Mouse (Mus musculus): ENCODE measurements around the gene Hoxa13. TPM values are rescaled to one million over a fixed set of nuclear protein-coding genes. Genes with fewer than 3 reads are reported as not detected.

The Hoxa13 gene
- total and polyA plus RNA-seq, 3 experiments, result not detected

GRCm38 (mm10) chr6:52231885-52232567 lies 28.7 kb downstream of the Hoxa13 start:
- H3K36me3 ChIP-seq (ENCODE audit: control insufficient read depth in 1 of 2, insufficient read depth in 2 of 2, low read length in 2 of 2), result no peaks in the 10 kb centered on the region
- no peak overlapping the region for H3K27ac ChIP-seq (ENCODE audit: control insufficient read depth, low read depth, low read length)
- H3K9ac ChIP-seq (ENCODE audit: control insufficient read depth, low read depth, low read length, poor library complexity, severe bottlenecking), result no peak overlapping the region
- H3K4me3 ChIP-seq (ENCODE audit: control insufficient read depth in 1 of 2, insufficient read depth in 1 of 2, low read depth in 2 of 2, low read length in 2 of 2), result no peak overlapping the region
- no peaks in the 10 kb centered on the region for H3K27me3 ChIP-seq (ENCODE audit: control insufficient read depth in 1 of 2, insufficient read depth in 2 of 2, low read length in 2 of 2)
- no peaks in the 10 kb centered on the region for H3K79me2 ChIP-seq (ENCODE audit: control insufficient read depth, insufficient read depth, low read length, poor library complexity)
- no peak for TF ChIP-seq NRF1 (IDR thresholded peaks at IDR 0.05; ENCODE audit: insufficient read depth, low read depth, low read length, poor library complexity, severe bottlenecking)
- no peak for TF ChIP-seq UBTF (IDR thresholded peaks at IDR 0.05; ENCODE audit: borderline replicate concordance, insufficient read depth, low read depth, low read length)
- TF ChIP-seq SIN3A (IDR thresholded peaks at IDR 0.05; ENCODE audit: low read length), result no peak
- no peak for TF ChIP-seq MXI1 (IDR thresholded peaks at IDR 0.05; ENCODE audit: low read depth, low read length)
- TF ChIP-seq ZC3H11A (IDR thresholded peaks at IDR 0.05; ENCODE audit: low read depth, low read length), result no peak
- no peak for TF ChIP-seq MEF2A (IDR thresholded peaks at IDR 0.05; ENCODE audit: extremely low read depth, insufficient replicate concordance, low read depth, low read length, poor library complexity, severe bottlenecking)
- TF ChIP-seq MYB (IDR thresholded peaks at IDR 0.05; ENCODE audit: low read depth, low read length), result no peak
- TF ChIP-seq CHD1 (IDR thresholded peaks at IDR 0.05; ENCODE audit: low read depth, low read length), result no peak
- H3K9me3 ChIP-seq (replicated peaks; ENCODE audit: insufficient read depth, low read length), result no peaks in the 10 kb centered on the region
- no peak for DNase-seq (ENCODE audit: low read depth, low spot score)
- H3K4me1 ChIP-seq (ENCODE audit: control insufficient read depth in 1 of 2, insufficient read depth in 2 of 2, low read length in 2 of 2), result no peaks in the 10 kb centered on the region

- Histone ChIP-seq H3K9me3 (replicated peaks; ENCODE audit: insufficient read depth, low read length) (no peaks in the 10 kb centered on the region), H3K27me3 (ENCODE audit: control insufficient read depth in 1 of 2, insufficient read depth in 2 of 2, low read length in 2 of 2) (no peaks in the 10 kb centered on the region)
Measured at GRCm38 (mm10) chr6:52230516-52231165, 30.0 kb downstream of the Hoxa13 start, which contains the start of gene Hoxa9. TSS of gene Hoxa9 (minus strand) at chr6:52231089.

More at GRCm38 (mm10) chr6:52230516-52231165, 30.0 kb downstream of the Hoxa13 start, which contains the start of gene Hoxa9:
- Histone ChIP-seq H3K9ac (ENCODE audit: control insufficient read depth, low read depth, low read length, poor library complexity, severe bottlenecking) (no peak within 1 kb of the TSS), H3K4me3 (ENCODE audit: control insufficient read depth in 1 of 2, insufficient read depth in 1 of 2, low read depth in 2 of 2, low read length in 2 of 2) (no peak within 1 kb of the TSS), H3K4me1 (ENCODE audit: control insufficient read depth in 1 of 2, insufficient read depth in 2 of 2, low read length in 2 of 2) (no peaks in the 10 kb centered on the region), H3K27ac (ENCODE audit: control insufficient read depth, low read depth, low read length) (no peak within 1 kb of the TSS), H3K79me2 (ENCODE audit: control insufficient read depth, insufficient read depth, low read length, poor library complexity) (no peaks in the 10 kb centered on the region), H3K36me3 (ENCODE audit: control insufficient read depth in 1 of 2, insufficient read depth in 2 of 2, low read length in 2 of 2) (no peaks in the 10 kb centered on the region)
- DNase-seq (ENCODE audit: low read depth, low spot score), result no peak
- no peak for TF ChIP-seq CTCF (IDR thresholded peaks at IDR 0.05 in 2 of 3, conservative IDR thresholded peaks at IDR 0.05 in 1 of 3; ENCODE audit: control insufficient read depth in 1 of 3, insufficient read depth in 1 of 3, low read depth in 2 of 3, low read length in 3 of 3, poor library complexity in 1 of 3, severe bottlenecking in 1 of 3)
- no peak for TF ChIP-seq ZMIZ1 (IDR thresholded peaks at IDR 0.05; ENCODE audit: low read depth, low read length)
- TF ChIP-seq MAX (IDR thresholded peaks at IDR 0.05; ENCODE audit: low read length), result no peak
- no peak for TF ChIP-seq MYC (IDR thresholded peaks at IDR 0.05; ENCODE audit: low read depth, low read length)
- TF ChIP-seq EP300 (IDR thresholded peaks at IDR 0.05; ENCODE audit: low read depth in 1 of 2, low read length in 2 of 2), result no peak
- TF ChIP-seq CHD1 (IDR thresholded peaks at IDR 0.05; ENCODE audit: low read depth, low read length), result no peak
- no peak for TF ChIP-seq E2F4 (IDR thresholded peaks at IDR 0.05; ENCODE audit: borderline replicate concordance, low read depth, low read length)
- TF ChIP-seq KAT2A (conservative IDR thresholded peaks at IDR 0.05; ENCODE audit: low read depth, low read length), result no peak
- TF ChIP-seq NRF1 (IDR thresholded peaks at IDR 0.05; ENCODE audit: insufficient read depth, low read depth, low read length, poor library complexity, severe bottlenecking), result no peak
- TF ChIP-seq TCF12 (IDR thresholded peaks at IDR 0.05; ENCODE audit: low read depth, low read length), result no peak
